Mouse (Mus musculus) brain, embryonic 18.5 days (tissue): Measurements from ENCODE around the gene Ngef.
A peak's percentile ranks its signal among the peaks of the same experiment; 100 is the strongest.
"Not testable (repeated sequence)": the region's sequence is repeated elsewhere in the genome, so short reads cannot be mapped to it uniquely, and the experiment has no call there.

ENCODE experiments used
- DNase-seq: peaks from one replicate; pipeline ENCODE4 v3.0.0-alpha.2; 2012; ENCODE audit warnings: low read depth, low spot score

Ngef gene

DNA sequence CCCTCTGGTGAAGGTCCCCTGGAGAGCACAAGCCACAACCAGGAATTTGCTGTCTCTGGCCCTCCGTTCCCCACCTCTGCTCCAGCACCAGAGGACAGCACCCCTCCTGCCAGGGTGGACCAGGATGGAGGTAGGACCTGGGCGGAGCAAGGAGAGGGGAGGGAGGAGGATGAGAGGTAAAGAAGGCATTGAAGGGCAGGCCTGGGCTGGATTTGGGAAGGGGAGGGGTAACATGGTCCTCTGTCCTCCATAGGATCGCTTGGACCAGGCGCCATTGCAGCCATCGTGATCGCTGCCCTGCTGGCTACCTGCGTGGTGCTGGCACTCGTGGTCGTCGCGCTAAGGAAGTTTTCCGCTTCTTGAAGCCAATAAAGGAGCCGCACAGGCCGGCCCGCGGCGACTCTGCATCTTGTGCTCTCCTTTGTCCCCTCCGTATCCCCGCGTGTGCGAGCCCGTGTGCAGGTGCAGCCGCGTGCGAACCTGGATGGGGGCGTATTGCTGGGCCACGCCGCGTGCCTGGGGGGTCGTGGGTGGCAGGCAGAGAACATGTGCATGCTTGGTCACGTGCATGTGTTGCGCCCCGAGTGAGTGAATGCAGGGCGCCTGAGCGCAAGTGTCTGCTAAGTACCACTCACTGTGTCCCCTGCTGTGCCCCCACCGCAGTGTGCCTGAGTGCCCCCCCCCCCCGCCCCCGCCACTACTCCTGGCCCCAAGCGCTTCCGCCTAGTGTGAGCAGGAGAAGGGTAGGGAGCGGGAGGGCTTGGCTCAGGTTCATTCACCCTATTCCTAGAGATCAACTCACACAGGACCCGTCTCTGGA is 98.4 kb downstream of the Ngef start:
- no peak for DNase-seq

DNA sequence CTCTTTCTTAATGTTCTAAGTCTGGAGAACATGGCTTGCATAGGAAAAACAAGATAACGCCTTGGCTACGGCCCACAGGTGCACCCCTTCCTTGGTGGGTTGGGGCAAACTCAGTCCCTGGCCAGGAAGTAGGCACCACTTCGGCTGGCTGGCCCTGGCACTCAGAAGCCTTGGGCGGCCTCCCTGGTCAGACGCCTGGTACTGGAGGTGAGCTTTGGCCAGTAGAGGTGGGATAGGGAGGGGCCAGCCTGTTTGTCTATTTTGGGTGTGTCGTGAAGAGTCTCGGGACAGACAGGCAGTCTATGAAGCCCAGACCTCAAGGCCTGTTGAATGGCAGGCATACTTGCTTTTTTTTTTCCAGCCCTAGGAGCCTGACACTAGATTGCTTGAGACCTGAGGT is 101.1 kb downstream of the Ngef start:
- DNase-seq, result no peak

DNA sequence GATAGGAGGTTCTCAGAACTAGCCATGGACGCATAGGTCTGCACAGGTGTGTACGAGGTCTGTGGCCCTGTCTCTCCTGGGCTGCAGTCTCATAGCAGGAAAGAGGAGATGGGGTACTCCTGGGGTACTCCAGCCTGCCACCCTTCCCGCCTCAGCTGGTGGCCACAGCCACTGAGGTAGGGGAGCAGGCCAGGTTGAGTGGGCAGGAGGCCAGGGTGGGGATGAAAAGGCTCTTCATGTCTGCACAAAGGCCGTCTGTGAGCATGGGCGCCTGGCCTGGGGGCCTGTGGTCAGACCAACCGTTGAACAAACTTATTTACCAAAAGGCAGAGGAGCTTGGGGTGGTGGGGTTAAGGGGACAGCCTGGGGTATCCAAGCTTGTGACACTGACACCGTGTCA is 101.8 kb downstream of the Ngef start:
- DNase-seq, result no peak

DNA sequence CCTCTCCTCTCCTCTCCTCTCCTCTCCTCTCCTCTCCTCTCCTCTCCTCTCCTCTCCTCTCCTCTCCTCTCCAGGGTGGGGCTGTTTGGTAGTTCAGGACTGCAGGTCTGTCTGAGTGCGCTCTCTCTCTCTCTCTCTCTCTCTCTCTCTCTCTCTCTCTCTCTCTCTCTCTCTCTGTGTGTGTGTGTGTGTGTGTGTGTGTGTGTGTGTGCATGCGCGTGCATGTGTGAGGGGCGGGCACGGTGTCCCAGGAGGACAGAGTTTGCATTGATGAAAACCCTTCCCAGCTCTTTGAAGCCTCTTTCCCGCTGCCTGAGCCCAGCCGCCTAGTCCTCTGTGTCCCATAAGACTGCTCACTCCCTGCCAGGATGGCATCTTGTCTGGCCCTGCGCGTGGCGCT is 103.7 kb downstream of the Ngef start, which contains the start of gene Snorc:
Gene Snorc (plus strand): TSS at position 301 of the 400 bp plus-strand sequence.
- DNase-seq, result not testable (repeated sequence)

DNA sequence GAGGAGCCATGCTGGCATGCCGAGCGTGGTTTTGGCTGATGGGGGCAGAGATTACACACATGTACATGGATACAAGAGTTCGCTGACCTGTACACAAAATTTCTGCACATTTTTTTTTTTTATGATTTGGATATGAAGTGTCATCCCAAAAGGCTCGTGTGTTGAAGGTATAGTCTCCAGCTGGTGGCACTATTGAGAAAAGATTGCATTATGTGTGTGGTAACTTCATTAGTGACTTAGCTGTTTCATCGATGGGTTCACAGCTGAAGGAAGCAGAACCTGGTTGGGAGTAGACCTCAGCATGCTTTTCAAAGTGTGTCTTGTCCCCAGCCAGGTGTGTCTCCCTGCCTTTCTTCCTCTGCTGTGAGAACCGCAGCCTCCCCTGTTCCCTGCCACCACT is 105.3 kb downstream of the Ngef start:
- DNase-seq, result no peak

DNA sequence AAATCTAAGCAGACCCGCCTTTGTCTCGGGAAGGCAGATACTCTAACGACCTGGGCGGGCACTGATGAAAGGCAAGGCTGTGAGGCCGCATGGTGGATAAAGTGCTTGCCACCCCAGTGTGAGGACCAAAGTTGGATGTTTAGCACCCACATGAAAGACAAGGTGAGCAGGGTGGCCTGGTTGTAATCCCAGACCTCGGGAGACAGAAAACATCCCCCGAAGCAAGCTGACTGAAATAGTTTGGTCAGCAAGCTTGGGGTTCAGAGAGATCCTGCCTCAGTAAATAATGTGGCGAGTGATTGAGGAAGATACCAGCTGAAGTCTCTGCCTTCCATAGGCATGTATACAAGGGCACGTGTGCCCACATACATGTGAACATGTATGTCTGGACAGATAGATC is 106.2 kb downstream of the Ngef start:
- no peak for DNase-seq

DNA sequence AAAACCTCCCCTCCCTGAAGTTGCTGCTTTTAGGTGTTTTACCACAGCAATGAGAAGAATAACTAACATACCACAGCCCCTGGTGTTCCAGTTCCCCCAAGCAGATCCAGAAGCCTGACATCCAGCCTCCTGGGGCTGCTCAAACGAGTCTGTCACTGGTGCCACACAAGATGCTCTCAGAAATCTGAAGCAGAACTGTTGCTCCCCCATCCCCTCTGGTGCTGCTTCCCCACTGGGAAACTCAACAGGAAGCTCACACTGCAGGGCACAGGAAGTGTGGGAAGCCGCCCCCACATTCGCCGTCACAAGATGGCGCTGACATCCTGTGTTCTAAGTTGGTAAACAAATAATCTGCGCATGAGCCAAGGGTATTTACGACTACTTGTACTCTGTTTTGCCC is 113.8 kb downstream of the Ngef start:
- DNase-seq, result not testable (repeated sequence)

DNA sequence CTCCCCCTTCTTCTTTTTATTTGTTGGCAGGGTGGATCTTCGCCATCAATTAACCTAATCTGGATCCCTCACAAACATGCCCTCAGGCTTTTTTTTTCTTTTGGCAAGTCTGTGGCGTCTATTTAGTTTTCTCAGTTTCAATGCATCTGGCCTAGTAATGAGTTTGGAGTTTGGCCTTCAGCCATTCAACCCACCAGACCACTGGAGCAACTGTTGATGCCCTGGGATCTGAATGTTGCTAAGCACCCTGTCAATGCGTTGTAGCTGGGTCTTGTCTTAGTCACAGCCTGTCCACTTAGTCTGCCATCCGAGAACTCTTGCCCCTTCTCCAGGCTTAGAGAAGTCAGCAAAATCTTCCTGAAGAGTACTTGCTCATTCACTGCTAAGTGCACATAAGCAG is 115.6 kb downstream of the Ngef start:
- no peak for DNase-seq

DNA sequence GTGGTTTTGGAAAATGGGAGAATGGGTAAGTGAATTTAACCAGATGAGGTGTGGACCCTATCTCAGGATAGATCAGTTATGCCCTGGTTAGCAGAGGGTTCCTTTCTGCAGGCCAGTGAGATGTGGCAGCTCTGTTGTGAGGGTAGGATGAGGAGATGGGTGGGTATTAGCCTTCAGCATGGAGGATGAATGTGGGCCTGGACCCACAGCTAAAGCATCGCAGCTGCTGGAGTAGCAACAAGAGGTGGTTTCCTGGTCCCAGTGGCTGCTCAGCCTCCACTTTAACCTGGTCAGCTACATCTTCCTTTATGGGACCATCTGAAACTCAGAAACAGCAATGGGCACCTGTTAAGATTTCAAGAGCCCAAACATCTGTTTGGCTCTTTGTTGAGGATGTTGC is 117.2 kb downstream of the Ngef start:
- DNase-seq, result no peak

DNA sequence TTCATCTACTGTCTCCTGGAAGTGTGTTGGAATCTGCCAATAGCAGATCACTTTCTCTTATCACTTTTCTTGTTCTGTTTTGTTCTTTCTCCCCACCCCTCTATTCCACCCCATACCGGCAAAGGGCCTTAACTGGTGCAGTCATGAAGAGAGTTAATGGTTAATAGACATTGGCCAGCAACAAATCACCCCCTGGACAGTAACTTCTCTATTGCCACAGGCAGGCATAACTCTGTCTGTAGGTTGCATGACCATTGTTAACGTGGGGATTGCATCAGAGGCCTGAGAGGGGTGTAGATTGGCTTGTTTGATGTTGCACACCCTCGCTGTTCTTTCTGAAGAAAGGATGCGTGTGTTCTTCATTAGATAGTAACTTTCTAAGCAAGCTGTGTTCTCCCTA is 124.2 kb downstream of the Ngef start:
- DNase-seq, result no peak

DNA sequence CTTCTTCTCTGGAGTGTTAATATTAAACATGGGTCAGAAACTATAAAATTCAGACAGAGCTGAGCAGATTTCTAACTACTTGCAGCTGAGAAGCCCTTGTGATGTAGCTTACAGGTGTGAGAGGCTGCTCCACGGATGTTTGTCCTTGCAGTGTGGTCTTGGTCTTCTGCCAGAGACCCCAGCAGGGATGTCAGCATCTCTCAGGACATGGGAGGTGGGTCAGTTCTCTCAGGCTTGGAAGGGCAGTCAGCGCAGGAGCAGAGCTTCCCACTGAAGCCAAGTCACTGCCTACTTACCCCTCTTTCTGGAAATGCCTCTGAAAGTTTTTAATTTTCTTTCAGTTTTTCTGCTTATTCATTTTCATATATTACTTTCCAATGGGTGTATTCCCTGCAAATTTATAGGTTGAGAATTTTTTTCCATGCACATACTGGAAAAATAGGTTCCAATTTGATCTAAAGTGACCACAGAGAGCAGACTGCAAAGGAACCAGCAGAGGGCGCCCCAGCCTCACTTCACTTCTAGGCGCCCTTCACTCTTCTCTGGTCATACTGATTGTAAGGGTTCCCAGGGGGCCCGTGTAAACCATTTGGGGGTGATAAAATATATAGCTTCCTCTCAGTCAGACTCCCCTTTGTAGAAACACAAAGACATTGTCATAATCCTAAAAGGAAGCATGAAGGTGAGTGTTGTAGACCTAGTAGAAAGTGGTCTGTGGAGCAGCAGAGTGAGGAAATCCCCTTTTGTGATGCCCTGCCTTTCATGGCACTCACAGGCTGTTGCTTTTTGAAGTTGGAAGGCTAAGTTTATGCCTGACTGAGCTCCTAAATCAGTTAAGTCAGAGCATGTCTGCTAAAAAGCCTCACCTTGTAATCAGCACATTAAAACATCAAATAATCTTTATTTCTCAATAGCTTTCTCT is 126.2 kb downstream of the Ngef start:
- peak; percentile 18 for DNase-seq

DNA sequence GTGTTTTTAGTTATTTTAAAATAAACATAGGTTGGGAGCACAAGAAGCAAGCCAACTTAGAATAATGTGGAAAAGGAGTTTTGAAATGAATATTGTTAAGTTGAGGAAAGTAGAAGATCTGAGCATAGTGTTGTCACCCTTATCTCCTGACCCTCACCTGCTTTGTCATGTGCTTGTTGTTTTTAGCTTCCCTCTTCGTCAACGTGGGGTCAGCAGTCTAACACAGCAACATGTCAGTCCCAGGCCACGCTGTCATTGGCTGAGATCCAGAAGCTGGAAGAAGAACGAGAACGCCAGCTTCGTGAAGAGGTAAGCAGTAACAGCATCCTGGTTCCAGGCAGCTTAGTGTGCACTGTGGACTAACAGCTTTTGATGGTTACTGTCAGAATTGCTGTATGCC is 137.1 kb downstream of the Ngef start:
- no peak for DNase-seq

DNA sequence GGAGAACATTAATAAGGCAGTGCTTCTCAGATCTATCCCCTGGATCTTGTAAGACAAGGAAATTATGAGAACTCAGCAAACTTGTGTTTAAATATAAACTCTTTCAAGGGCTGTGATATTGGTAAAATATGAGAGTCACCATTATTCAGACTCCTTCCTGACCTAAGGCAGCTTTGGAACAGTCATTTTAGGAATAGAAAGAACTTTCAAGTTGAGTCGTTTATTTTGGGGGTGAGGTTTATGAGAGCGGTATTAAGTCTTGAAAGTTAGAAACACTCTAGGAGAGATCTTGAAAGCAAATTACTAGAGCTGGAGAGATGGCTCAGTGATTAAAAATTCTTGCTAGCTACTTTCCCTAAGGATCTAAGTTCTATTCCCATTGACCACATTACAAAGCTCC is 138.5 kb downstream of the Ngef start:
- no peak for DNase-seq
